18 mouse cellular contexts compared by ENCODE assay signal in genomic region chr9:73030443-73030842, GRCm38 (mm10). TPM values are rescaled to one million over a fixed set of nuclear protein-coding genes. Genes with fewer than 3 reads are reported as not detected.
DNase-seq lines count a peak whose midpoint lies in the region; ATAC-seq and TF ChIP-seq lines count a peak whose summit lies in the region.
"Had no signal": no experiment of that assay in that cellular context is flagged by ENCODE, and none has a peak within 500 bp of the region (broad histone marks: within the 10 kb centered on the region; RNA-seq: fewer than 3 reads in every experiment).

No protein-coding gene starts in this region.

- TF ChIP-seq CTCF in cerebellum, adult 2 months (IDR thresholded peaks at IDR 0.05; ENCODE audit: borderline replicate concordance, insufficient read depth, low read depth, low read length), result no peak

- no peaks in the 10 kb centered on the region for H3K27me3 ChIP-seq in cerebellum, adult 2 months (ENCODE audit: control insufficient read depth, insufficient read depth, low read length)
- H3K27me3 ChIP-seq: embryonic facial prominence, embryonic 12.5 days; forebrain, embryonic 12.5 days had no signal

- no peak for DNase-seq in cerebellum, adult 2 months
- DNase-seq in cerebellum, adult 9-10 months, result no peak
- DNase-seq in layer of hippocampus, postnatal 14 days (ENCODE audit: low spot score in 2 of 2), result no peak
- no peak for DNase-seq in right cerebral cortex, adult 2 months (ENCODE audit: low spot score in 2 of 2)
- DNase-seq: adrenal gland, adult 2 months; adrenal gland, postnatal 10 days; adrenal gland, postnatal 25 days; cerebellum, adult 11-12 months; cerebellum, adult 8-10 months; cerebellum, postnatal 10 days; cerebellum, postnatal 25 days had no signal

- H3K4me1 ChIP-seq in cerebellum, adult 2 months (ENCODE audit: control insufficient read depth, insufficient read depth, low read length), result peaks cover 19% of the 10 kb centered on the region

- TF ChIP-seq POLR2A in cerebellum, adult 2 months (IDR thresholded peaks at IDR 0.05; ENCODE audit: borderline replicate concordance, insufficient read depth, low read length), result no peak

- peak overlapping the region; percentile 40; the same call in 1 of the 2 replicates for H3K27ac ChIP-seq in cerebellum, adult 2 months (ENCODE audit: insufficient read depth, low read length)
- H3K27ac ChIP-seq: embryonic facial prominence, embryonic 10.5 days; embryonic facial prominence, embryonic 12.5 days; forebrain, embryonic 12.5 days had no signal

- H3K4me3 ChIP-seq in cerebellum, adult 2 months (replicated peaks; ENCODE audit: insufficient read depth, low read depth, low read length), result no peak overlapping the region
- H3K4me3 ChIP-seq: embryonic facial prominence, embryonic 10.5 days; embryonic facial prominence, embryonic 12.5 days; forebrain, embryonic 12.5 days had no signal

- WGBS in cerebellum, adult 2 months, result 91% methylated on average over 1 of the region's 1 CpGs

- ATAC-seq in granulocyte monocyte progenitor cell, adult 5-6 weeks (replicated peaks; ENCODE audit: poor library complexity, severe bottlenecking), result peak; percentile 79
- peak; percentile 81 for ATAC-seq in megakaryocyte progenitor cell, adult 5-6 weeks (replicated peaks; ENCODE audit: poor library complexity)
- ATAC-seq: forebrain, embryonic 14.5 days; forebrain, embryonic 16.5 days had no signal

RNA-seq across cellular contexts. Expression of gene Pigb, which starts 9.7 kb away (rescaled TPM):
- 23.9 and 26.0 TPM in 2 replicates for polyA plus RNA-seq in cerebellum, adult 2 months (2012; rRNA removed)
- total RNA-seq in granulocyte monocyte progenitor cell, adult 5-6 weeks (2014; fragmentation: Nextera tagmentation), result 32.5 and 38.2 TPM in 2 replicates
- 7.3 and 9.1 TPM in 2 replicates for total RNA-seq in granulocyte monocyte progenitor cell, adult 5-6 weeks (2017)
- total RNA-seq in megakaryocyte progenitor cell, adult 5-6 weeks (2015), result 35.3 and 47.1 TPM in 2 replicates
- total RNA-seq in megakaryocyte progenitor cell, adult 5-6 weeks (2017), result 7.4 and 7.8 TPM in 2 replicates
- 10 to 100 TPM; 15.3 to 16.4 TPM for total RNA-seq in layer of hippocampus, postnatal 14 days (2021)

RNA-seq across cellular contexts. Expression of gene Rab27a, which starts 14.2 kb away (rescaled TPM):
- polyA plus RNA-seq in cerebellum, adult 2 months (2012; rRNA removed), result 12.7 and 13.5 TPM in 2 replicates
- total RNA-seq in granulocyte monocyte progenitor cell, adult 5-6 weeks (2014; fragmentation: Nextera tagmentation), result 92.8 and 93.0 TPM in 2 replicates
- 171 and 187 TPM in 2 replicates for total RNA-seq in granulocyte monocyte progenitor cell, adult 5-6 weeks (2017)
- total RNA-seq in megakaryocyte progenitor cell, adult 5-6 weeks (2015), result 63.5 and 65.1 TPM in 2 replicates
- total RNA-seq in megakaryocyte progenitor cell, adult 5-6 weeks (2017), result 161 and 179 TPM in 2 replicates
- 1 to 10 TPM; 8.3 to 9.1 TPM for total RNA-seq in layer of hippocampus, postnatal 14 days (2021)

RNA-seq across cellular contexts. Expression of gene Ccpg1, which starts 45.2 kb away (rescaled TPM):
- polyA plus RNA-seq in cerebellum, adult 2 months (2012; rRNA removed), result 76.8 and 77.2 TPM in 2 replicates
- total RNA-seq in granulocyte monocyte progenitor cell, adult 5-6 weeks (2014; fragmentation: Nextera tagmentation), result 27.1 and 35.0 TPM in 2 replicates
- 39.2 and 42.6 TPM in 2 replicates for total RNA-seq in granulocyte monocyte progenitor cell, adult 5-6 weeks (2017)
- total RNA-seq in megakaryocyte progenitor cell, adult 5-6 weeks (2015), result 25.8 and 26.6 TPM in 2 replicates
- total RNA-seq in megakaryocyte progenitor cell, adult 5-6 weeks (2017), result 48.7 and 49.7 TPM in 2 replicates
- total RNA-seq in layer of hippocampus, postnatal 14 days (2021), result 100 to 1,000 TPM; 135 to 140 TPM

RNA-seq across cellular contexts. Expression of gene Ccpg1os, which starts 45.3 kb away (rescaled TPM):
- 14.6 and 19.0 TPM in 2 replicates for polyA plus RNA-seq in cerebellum, adult 2 months (2012; rRNA removed)
- 11.3 and 24.2 TPM in 2 replicates for total RNA-seq in granulocyte monocyte progenitor cell, adult 5-6 weeks (2014; fragmentation: Nextera tagmentation)
- total RNA-seq in granulocyte monocyte progenitor cell, adult 5-6 weeks (2017), result 4.4 and 11.3 TPM in 2 replicates
- 6.9 and 10.4 TPM in 2 replicates for total RNA-seq in megakaryocyte progenitor cell, adult 5-6 weeks (2015)
- 8.0 and 10.0 TPM in 2 replicates for total RNA-seq in megakaryocyte progenitor cell, adult 5-6 weeks (2017)
- total RNA-seq in layer of hippocampus, postnatal 14 days (2021), result 10 to 100 TPM; 10.1 to 11.1 TPM

Comparison
In these comparisons a context has a peak if more than half of its experiments do, and no peak if none do; other contexts are left out.
1. RNA of gene Rab27a, which starts 14.2 kb away (total RNA-seq): 63.5 to 179 TPM in megakaryocyte progenitor cell, adult 5-6 weeks and 92.8 to 187 TPM in granulocyte monocyte progenitor cell, adult 5-6 weeks; 8.3 to 9.1 TPM in layer of hippocampus, postnatal 14 days; every median in the first group is over 4 times any median in the second.